10 mouse cellular contexts compared by ENCODE assay signal in genomic region chr2:25663511-25663910, GRCm38 (mm10). TPM values are rescaled to one million over a fixed set of nuclear protein-coding genes. Genes with fewer than 3 reads are reported as not detected.
DNase-seq lines count a peak whose midpoint lies in the region; ATAC-seq and TF ChIP-seq lines count a peak whose summit lies in the region.
"Had no signal": no experiment of that assay in that cellular context is flagged by ENCODE, and none has a peak within 500 bp of the region (broad histone marks: within the 10 kb centered on the region; RNA-seq: fewer than 3 reads in every experiment).

No protein-coding gene starts in this region.

- no peaks in the 10 kb centered on the region for H3K9me3 ChIP-seq in kidney, embryonic 15.5 days (replicated peaks)
- H3K9me3 ChIP-seq: liver, embryonic 15.5 days had no signal

- H3K27ac ChIP-seq in kidney, adult 2 months (ENCODE audit: insufficient read depth, low read depth, low read length), result no peak overlapping the region
- H3K27ac ChIP-seq in kidney, embryonic 15.5 days, result no peak overlapping the region
- no peak overlapping the region for H3K27ac ChIP-seq in olfactory bulb, adult 2 months (ENCODE audit: insufficient read depth, low read depth, low read length)
- H3K27ac ChIP-seq: liver, embryonic 15.5 days had no signal

- DNase-seq in kidney, adult 2 months, result peak; percentile 57
- DNase-seq in CD8-positive naive resting alpha-beta T cell, adult 2 months (ENCODE audit: low read depth in 2 of 2, low spot score in 2 of 2), result peak; percentile 28 to 64
- DNase-seq in ZHBTc4 (ENCODE audit: low read depth, low spot score), result peak; percentile 61
- DNase-seq in embryo, embryonic 10.5 days (ENCODE audit: low spot score), result peak; percentile 68
- peak; percentile 41 to 82 for DNase-seq in kidney, postnatal 36 days

- 36% methylated on average over 1 of the region's 1 CpGs for WGBS in kidney, adult 2 months
- 44% methylated on average over 1 of the region's 1 CpGs for WGBS in kidney, embryonic 15.5 days
- WGBS in olfactory bulb, adult 2 months, result 37% methylated on average over 1 of the region's 1 CpGs

- H3K4me3 ChIP-seq in kidney, adult 2 months (ENCODE audit: insufficient read depth, low read depth, low read length), result no peak overlapping the region
- no peak overlapping the region for H3K4me3 ChIP-seq in kidney, embryonic 15.5 days (replicated peaks)
- no peak overlapping the region for H3K4me3 ChIP-seq in olfactory bulb, adult 2 months (ENCODE audit: insufficient read depth, low read depth, low read length)
- H3K4me3 ChIP-seq: liver, embryonic 15.5 days had no signal

- H3K4me1 ChIP-seq in kidney, adult 2 months (ENCODE audit: control insufficient read depth, insufficient read depth, low read length), result no peaks in the 10 kb centered on the region
- H3K4me1 ChIP-seq in kidney, embryonic 15.5 days, result no peaks in the 10 kb centered on the region
- no peaks in the 10 kb centered on the region for H3K4me1 ChIP-seq in olfactory bulb, adult 2 months (ENCODE audit: control insufficient read depth, insufficient read depth, low read length)
- H3K4me1 ChIP-seq: liver, embryonic 15.5 days had no signal

- H3K27me3 ChIP-seq in kidney, adult 2 months (replicated peaks; ENCODE audit: control insufficient read depth, insufficient read depth, low read length), result no peaks in the 10 kb centered on the region
- no peaks in the 10 kb centered on the region for H3K27me3 ChIP-seq in kidney, embryonic 15.5 days
- H3K27me3 ChIP-seq: liver, embryonic 15.5 days had no signal

- TF ChIP-seq POLR2A in kidney, adult 2 months (IDR thresholded peaks at IDR 0.05; ENCODE audit: low read depth, low read length), result no peak
- no peak for TF ChIP-seq POLR2A in olfactory bulb, adult 2 months (IDR thresholded peaks at IDR 0.05; ENCODE audit: insufficient read depth, low read depth, low read length)

- TF ChIP-seq CTCF in kidney, adult 2 months (conservative IDR thresholded peaks at IDR 0.05; ENCODE audit: insufficient read depth, insufficient read length, low read depth, low read length), result peak; percentile 76
- TF ChIP-seq CTCF in olfactory bulb, adult 2 months (IDR thresholded peaks at IDR 0.05; ENCODE audit: insufficient read depth, low read depth, low read length), result peak; percentile 29; the same call in 1 of the 2 replicates

- H3K36me3 ChIP-seq in kidney, adult 2 months (ENCODE audit: control insufficient read depth, insufficient read depth, low read length), result no peaks in the 10 kb centered on the region
- no peaks in the 10 kb centered on the region for H3K36me3 ChIP-seq in kidney, embryonic 15.5 days
- H3K36me3 ChIP-seq: liver, embryonic 15.5 days had no signal

- H3K4me2 ChIP-seq in kidney, embryonic 15.5 days, result no peak overlapping the region
- H3K4me2 ChIP-seq: liver, embryonic 15.5 days had no signal

- H3K9ac ChIP-seq in kidney, embryonic 15.5 days, result no peak overlapping the region
- H3K9ac ChIP-seq: liver, embryonic 15.5 days had no signal

- ATAC-seq in kidney, embryonic 15.5 days (replicated peaks; ENCODE audit: low FRiP score), result no peak
- no peak for ATAC-seq in megakaryocyte, adult 5-6 weeks (ENCODE audit: poor library complexity, severe bottlenecking)

RNA-seq across cellular contexts. Expression of gene Lcn5, which starts 5.8 kb away (rescaled TPM):
- not detected in 2 replicates for polyA plus RNA-seq in kidney, adult 2 months (2012; rRNA removed)
- polyA plus RNA-seq in kidney, embryonic 15.5 days (2015; fragmentation: Nextera tagmentation; extraction: Ambion mirVana), result not detected in 2 replicates
- not detected in 2 replicates for polyA plus RNA-seq in olfactory bulb, adult 2 months (2012; ENCODE audit: insufficient read depth, insufficient read length, low replicate concordance, missing spikeins)
- not detected in 2 replicates for total RNA-seq in megakaryocyte, adult 5-6 weeks (2015)
- total RNA-seq in megakaryocyte, adult 5-6 weeks (2017), result not detected in 2 replicates
- polyA plus RNA-seq: frontal cortex, adult 2 months; liver, embryonic 15.5 days had no signal

RNA-seq across cellular contexts. Expression of gene Lcn8, which starts 10.6 kb away (rescaled TPM):
- polyA plus RNA-seq in kidney, adult 2 months (2012; rRNA removed), result not detected in 2 replicates
- not detected in 2 replicates for polyA plus RNA-seq in kidney, embryonic 15.5 days (2015; fragmentation: Nextera tagmentation; extraction: Ambion mirVana)
- polyA plus RNA-seq in olfactory bulb, adult 2 months (2012; ENCODE audit: insufficient read depth, insufficient read length, low replicate concordance, missing spikeins), result not detected in 2 replicates
- not detected in 2 replicates for total RNA-seq in megakaryocyte, adult 5-6 weeks (2015)
- total RNA-seq in megakaryocyte, adult 5-6 weeks (2017), result not detected in 2 replicates
- polyA plus RNA-seq: frontal cortex, adult 2 months; liver, embryonic 15.5 days had no signal

RNA-seq across cellular contexts. Expression of gene Lcn6, which starts 13.1 kb away (rescaled TPM):
- polyA plus RNA-seq in kidney, adult 2 months (2012; rRNA removed), result not detected in 2 replicates
- not detected in 2 replicates for polyA plus RNA-seq in kidney, embryonic 15.5 days (2015; fragmentation: Nextera tagmentation; extraction: Ambion mirVana)
- not detected in 2 replicates for polyA plus RNA-seq in olfactory bulb, adult 2 months (2012; ENCODE audit: insufficient read depth, insufficient read length, low replicate concordance, missing spikeins)
- not detected in 2 replicates for total RNA-seq in megakaryocyte, adult 5-6 weeks (2015)
- not detected in 2 replicates for total RNA-seq in megakaryocyte, adult 5-6 weeks (2017)
- polyA plus RNA-seq: frontal cortex, adult 2 months; liver, embryonic 15.5 days had no signal

RNA-seq across cellular contexts. Expression of gene Lcn10, which starts 19.0 kb away (rescaled TPM):
- not detected in 2 replicates for polyA plus RNA-seq in kidney, adult 2 months (2012; rRNA removed)
- not detected in 2 replicates for polyA plus RNA-seq in kidney, embryonic 15.5 days (2015; fragmentation: Nextera tagmentation; extraction: Ambion mirVana)
- not detected in 2 replicates for polyA plus RNA-seq in olfactory bulb, adult 2 months (2012; ENCODE audit: insufficient read depth, insufficient read length, low replicate concordance, missing spikeins)
- total RNA-seq in megakaryocyte, adult 5-6 weeks (2015), result not detected in 2 replicates
- total RNA-seq in megakaryocyte, adult 5-6 weeks (2017), result not detected in 2 replicates
- polyA plus RNA-seq: frontal cortex, adult 2 months; liver, embryonic 15.5 days had no signal

RNA-seq across cellular contexts. Expression of gene Fcna, which starts 35.7 kb away (rescaled TPM):
- 1.7 and 3.4 TPM in 2 replicates for polyA plus RNA-seq in kidney, adult 2 months (2012; rRNA removed)
- polyA plus RNA-seq in kidney, embryonic 15.5 days (2015; fragmentation: Nextera tagmentation; extraction: Ambion mirVana), result 3.3 and 4.2 TPM in 2 replicates
- polyA plus RNA-seq in olfactory bulb, adult 2 months (2012; ENCODE audit: insufficient read depth, insufficient read length, low replicate concordance, missing spikeins), result not detected in 2 replicates
- 1.1 and 1.9 TPM in 2 replicates for total RNA-seq in megakaryocyte, adult 5-6 weeks (2015)
- 2.2 and 3.2 TPM in 2 replicates for total RNA-seq in megakaryocyte, adult 5-6 weeks (2017)
